Mouse (Mus musculus) C2C12 (cell line): ENCODE data around the gene Galntl6.

ENCODE experiments used
- CEBPB ChIP-seq: IDR thresholded peaks from one replicate; pipeline ENCODE4 v1.6.1; 2011; ENCODE audit warnings: low read depth, mild to moderate bottlenecking, control low read depth, moderate library complexity
- CTCF ChIP-seq: IDR thresholded peaks from one replicate; pipeline ENCODE4 v1.5.1; 2011; ENCODE audit not compliant: control insufficient read depth, insufficient read depth, insufficient read length
- FOSL1 ChIP-seq: IDR thresholded peaks from one replicate; pipeline ENCODE4 v1.8.0; 2011; ENCODE audit warnings: mild to moderate bottlenecking, low read length; ENCODE audit not compliant: poor library complexity, insufficient read depth, severe bottlenecking
- MAX ChIP-seq: IDR thresholded peaks from one replicate; pipeline ENCODE4 v1.6.1; 2011; ENCODE audit warnings: mild to moderate bottlenecking, control low read depth
- MYOD1 ChIP-seq: IDR thresholded peaks from one replicate; pipeline ENCODE4 v1.6.1; 2011; ENCODE audit warnings: low read depth; ENCODE audit not compliant: control insufficient read depth, insufficient read length
- MYOG ChIP-seq: IDR thresholded peaks from one replicate; pipeline ENCODE4 v1.6.1; 2011; ENCODE audit not compliant: control insufficient read depth, insufficient read length; ENCODE audit errors: extremely low read depth
- USF1 ChIP-seq: IDR thresholded peaks from one replicate; pipeline ENCODE4 v1.6.1; 2011; ENCODE audit warnings: low read depth, mild to moderate bottlenecking, control low read depth, moderate library complexity

GRCm38 (mm10) chr8:58290080-58290479 lies 622.4 kb downstream of the Galntl6 start:
- no peak for TF ChIP-seq CTCF
- TF ChIP-seq MAX = no peak
- no peak for TF ChIP-seq MYOG
- TF ChIP-seq CEBPB = no peak
- TF ChIP-seq MYOD1 = no peak
- TF ChIP-seq USF1 = no peak
- TF ChIP-seq FOSL1 = no peak
